Mouse (Mus musculus) layer of hippocampus, postnatal 10 days (tissue): ENCODE measurements around the gene Gpr153. TPM values are rescaled to one million over a fixed set of nuclear protein-coding genes. Genes with fewer than 3 reads are reported as not detected.

Experiments used
- DNase-seq, 2 experiments: peaks; one replicate each; pipeline ENCODE4 v3.0.0; 2021; ENCODE audit warnings: low spot score in 2 of 2
- total RNA-seq, 2 experiments: library from RNA; stranded (reverse); gene quantifications; 2 replicates each; pipeline ENCODE4 v1.2.3; 2021

The Gpr153 gene
- total RNA-seq, 2 experiments from 2014 or later = 21.4 to 23.1 TPM

- DNase-seq = no peak
These were observed 9.0 kb upstream of the Gpr153 start for GRCm38 (mm10) chr4:152264867-152265568.

DNA sequence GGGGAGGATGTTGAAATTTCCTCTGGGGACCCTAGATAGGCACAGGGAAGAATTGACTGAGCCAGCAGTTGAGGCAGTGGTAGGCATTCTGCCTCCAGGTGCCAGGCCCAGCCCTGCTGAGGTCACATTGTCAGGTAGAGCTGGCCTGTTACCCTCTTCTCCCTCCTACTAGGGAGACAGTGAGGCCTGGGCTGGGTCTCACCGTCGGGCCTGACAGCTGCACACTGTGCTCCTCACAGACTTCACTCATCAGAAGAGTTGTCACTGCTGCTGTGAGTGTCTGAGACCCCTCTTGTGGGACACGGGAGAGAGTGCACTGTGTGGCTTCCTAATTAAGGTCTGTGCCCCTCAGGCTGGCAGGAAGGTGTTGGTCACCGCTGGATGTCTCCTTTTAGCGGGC is 8.2 kb upstream of the Gpr153 start:
- DNase-seq = no peak

- peak; percentile 54 to 64 for DNase-seq
These were observed 7.7 kb upstream of the Gpr153 start for GRCm38 (mm10) chr4:152266236-152266895.

GRCm38 (mm10) chr4:152267748-152268369 is 6.2 kb upstream of the Gpr153 start:
- peak; percentile 46 to 62 for DNase-seq

GRCm38 (mm10) chr4:152269967-152270366 is 4.1 kb upstream of the Gpr153 start:
- DNase-seq = no peak

DNA sequence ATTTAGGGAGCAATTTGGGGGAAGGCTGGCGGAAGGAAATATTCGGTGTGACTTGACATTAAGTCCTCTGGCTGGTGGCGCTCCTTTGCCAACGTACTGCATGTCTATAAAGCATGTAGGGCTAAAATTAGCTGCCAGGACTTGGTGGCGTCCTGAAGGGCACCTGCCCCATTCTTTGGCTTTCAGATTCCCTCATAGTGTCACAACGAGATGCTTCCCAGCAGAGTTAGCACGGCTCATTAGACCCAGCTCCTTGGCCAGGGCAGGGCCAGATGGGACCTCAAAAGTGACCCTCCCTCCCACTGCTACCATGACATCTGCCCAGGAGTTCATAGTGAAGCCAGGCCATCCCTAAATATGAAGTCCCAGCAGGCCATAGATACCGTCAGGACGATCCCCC is 3.4 kb upstream of the Gpr153 start:
- no peak for DNase-seq

DNA sequence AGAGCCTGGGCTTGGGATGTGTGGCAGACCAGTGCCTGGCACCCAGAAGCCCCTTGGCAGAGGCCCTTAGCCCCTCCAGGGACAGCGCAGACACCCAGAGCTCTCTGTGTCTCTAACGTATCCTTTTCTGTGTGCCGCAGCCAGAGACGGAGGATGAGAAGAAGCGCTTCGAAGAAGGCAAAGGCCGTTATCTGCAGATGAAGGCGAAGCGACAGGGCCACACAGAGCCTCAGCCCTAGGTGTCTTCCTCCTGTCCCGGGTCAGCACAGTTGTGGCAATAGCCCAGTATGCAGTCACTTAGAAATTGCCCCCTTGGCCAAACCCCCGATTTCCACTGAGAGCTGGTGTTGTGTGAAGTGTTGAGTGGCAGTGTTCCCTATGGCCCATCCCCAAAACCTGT is 2.7 kb upstream of the Gpr153 start:
- DNase-seq = no peak

GRCm38 (mm10) chr4:152272006-152272405 is 2.0 kb upstream of the Gpr153 start:
- no peak for DNase-seq

DNA sequence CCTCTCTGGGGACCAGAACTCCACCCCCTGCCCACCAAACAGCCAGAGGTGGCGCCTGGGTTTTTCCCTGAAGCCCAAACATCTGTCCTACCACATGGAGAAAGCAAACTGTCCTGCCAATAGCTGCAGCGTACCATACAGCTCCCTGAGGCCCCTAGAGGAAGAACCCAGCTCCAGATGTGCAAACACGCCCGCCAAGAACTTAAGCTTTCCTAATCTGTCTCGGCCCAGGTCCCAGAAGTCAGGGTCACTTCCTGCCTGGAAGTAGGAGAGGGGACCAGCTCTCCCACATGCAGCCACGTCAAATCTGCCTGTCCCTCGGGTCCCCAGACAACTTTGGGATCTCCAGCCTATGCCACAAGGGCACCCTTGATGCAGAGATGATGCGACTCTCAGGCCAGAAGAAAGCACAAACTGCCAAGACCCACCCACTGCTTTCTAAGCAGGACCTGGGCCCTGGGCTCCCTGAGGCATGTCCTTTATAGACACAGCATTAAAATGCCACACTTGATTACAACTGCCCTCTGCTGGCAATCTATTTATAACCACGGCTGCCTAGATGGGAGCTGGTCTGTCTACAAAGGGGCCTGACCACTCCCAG is 1.5 kb upstream of the Gpr153 start:
- DNase-seq = peak in 1 of 2 experiments; percentile 46

DNA sequence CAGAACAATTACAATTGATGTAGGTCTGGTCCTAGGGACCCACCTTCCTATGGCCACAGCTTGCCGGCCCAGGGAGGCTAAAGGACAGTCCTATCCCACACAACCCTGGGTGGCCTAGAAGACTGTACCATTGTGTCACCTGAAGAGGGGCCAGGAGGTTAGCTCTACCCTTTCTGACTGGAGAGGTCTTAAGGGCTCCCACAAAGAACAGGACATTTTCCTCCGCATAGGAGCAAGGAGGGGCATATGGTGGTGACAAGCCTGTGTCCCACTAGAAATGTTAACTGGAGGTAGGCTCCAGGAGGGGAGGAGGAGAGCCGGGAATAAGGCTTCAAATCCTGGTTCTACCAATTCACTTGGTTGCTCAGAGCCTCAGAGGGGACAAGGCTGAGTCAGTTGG is 841 bp upstream of the Gpr153 start:
- DNase-seq = no peak

GRCm38 (mm10) chr4:152274681-152275131 is 674 bp downstream of the Gpr153 start:
- no peak for DNase-seq

- DNase-seq = peak; percentile 58 to 59
These were observed 2.6 kb downstream of the Gpr153 start for GRCm38 (mm10) chr4:152276389-152277347.

DNA sequence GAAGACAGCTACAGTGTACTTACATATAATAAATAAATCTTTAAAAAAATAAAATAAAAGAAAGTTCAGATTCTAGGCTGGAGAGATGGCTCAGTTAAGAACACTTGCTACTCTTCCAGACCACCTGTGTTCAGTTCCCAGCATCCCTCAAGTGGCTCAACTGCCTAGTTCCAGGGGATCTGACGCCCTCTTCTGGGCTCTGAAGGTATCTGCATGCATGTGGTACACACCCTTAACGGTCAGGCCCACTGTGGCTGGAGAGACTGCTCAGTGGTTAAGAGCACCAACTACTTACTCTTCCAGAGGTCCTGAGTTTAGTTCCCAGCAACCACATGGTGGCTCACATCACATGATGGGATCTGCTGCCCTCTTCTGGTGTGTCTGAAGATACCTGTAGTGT is 3.9 kb downstream of the Gpr153 start:
- no peak for DNase-seq

DNA sequence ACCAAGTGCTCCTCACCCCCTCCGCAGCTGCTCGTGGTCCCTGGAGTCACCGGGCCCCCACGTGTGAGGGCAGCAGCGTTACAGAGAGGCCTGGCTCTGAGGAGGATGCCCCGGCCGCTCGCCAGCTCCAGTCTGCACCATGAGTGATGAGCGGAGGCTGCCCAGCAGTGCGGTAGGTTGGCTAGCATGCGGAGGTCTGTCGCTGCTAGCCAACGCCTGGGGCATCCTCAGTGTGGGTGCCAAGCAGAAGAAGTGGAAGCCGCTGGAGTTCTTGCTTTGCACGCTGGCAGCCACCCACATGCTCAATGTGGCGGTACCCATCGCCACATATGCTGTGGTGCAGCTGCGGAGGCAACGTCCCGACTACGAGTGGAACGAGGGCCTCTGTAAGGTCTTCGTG is 5.0 kb downstream of the Gpr153 start:
- peak in 1 of 2 experiments; percentile 52 for DNase-seq

DNA sequence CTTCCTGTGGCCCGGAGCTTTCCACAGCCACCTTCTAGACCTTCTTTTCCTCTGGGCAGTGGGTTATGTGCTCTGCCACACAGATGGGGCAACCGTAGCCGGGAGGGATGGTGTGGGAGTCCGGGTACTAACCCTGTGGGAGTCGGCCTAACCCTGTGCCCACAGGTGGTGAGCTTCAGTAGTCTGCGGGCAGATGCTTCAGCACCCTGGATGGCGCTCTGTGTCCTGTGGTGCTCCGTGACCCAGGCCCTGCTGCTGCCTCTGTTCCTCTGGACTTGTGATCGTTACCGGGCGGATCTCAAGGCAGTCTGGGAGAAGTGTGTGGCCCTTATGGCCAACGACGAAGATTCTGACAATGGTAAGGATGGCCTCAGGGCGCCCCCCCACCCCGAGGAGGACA is 7.6 kb downstream of the Gpr153 start:
- DNase-seq = no peak

- DNase-seq = no peak
These were observed 8.7 kb downstream of the Gpr153 start for GRCm38 (mm10) chr4:152282721-152283120.

GRCm38 (mm10) chr4:152283186-152283950 is 9.3 kb downstream of the Gpr153 start:
- DNase-seq = peak; percentile 91 to 92

- peak in 1 of 2 experiments; percentile 60 for DNase-seq
These were observed 11.5 kb downstream of the Gpr153 start for GRCm38 (mm10) chr4:152285505-152285904.

DNA sequence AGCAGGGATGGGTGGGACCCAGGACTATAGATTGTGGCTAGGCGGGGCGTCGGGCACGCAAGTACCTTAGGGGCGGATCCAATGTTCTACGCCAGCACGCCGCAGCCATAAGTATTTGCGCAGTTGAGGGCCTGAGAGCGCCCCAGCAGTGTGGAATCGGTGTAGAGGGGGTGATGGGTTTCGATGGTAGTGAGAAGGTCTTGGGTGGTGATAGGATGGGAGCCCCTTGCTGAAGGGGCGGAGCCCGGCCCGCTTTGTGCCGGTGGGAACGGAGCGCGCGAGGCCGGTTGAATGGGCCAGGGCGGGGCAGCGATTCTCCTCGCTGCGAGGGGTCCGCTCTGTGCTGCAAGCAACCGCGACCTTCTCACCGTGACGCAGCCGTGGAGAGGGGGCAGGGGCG is 12.2 kb downstream of the Gpr153 start:
- no peak for DNase-seq

DNA sequence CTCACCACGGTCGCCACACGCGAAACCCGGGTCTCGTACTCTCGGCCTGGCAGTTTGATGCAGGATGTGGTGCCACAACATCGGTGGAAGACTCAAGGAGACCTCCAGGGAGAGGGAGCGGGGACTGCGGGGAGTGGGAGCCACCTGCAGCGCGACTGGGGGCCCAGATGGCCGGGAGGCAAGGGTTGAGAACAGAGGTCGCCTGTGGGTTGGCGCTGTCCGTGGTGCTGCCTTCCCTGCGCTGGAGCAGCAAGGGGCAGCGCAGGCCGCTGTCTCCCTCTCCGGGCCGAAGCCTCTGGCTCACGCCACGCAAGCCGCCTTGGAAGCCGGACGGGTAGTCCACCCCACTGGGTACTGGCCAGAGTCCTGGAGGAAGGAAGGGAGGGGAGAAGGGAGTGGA is 12.9 kb downstream of the Gpr153 start:
- peak; percentile 62 to 70 for DNase-seq
